In the genomic region with DNA sequence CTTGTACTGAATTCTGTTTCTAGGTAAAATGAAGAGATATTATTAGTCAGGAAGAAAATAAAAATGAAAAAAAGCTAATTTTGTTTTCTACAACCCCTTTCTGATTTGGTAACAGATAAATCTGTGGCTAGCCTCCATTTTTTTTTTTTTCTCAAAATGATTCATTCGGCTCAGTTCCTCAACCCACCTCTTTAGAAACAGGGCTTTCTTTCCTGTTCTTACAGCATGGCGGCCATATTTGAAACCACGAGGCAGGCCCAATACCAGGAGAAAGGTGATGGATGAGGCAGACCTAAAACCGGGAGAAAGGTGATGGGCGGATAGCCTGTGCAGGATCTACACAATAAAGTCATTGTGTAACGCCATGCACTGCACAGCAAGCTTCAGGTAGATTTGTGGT, we compare ENCODE assay signal across 21 mouse cellular contexts.
A peak's percentile ranks its signal among the peaks of the same experiment; 100 is the strongest.
DNase-seq lines count a peak whose midpoint lies in the region; ATAC-seq and TF ChIP-seq lines count a peak whose summit lies in the region.
"Had no signal": no experiment of that assay in that cellular context is flagged by ENCODE, and none has a peak within 500 bp of the region (broad histone marks: within the 10 kb centered on the region; RNA-seq: fewer than 3 reads in every experiment).

No protein-coding gene starts in this region.

- H3K27me3 ChIP-seq in limb, embryonic 12.5 days, result peaks cover 19% of the 10 kb centered on the region
- no peaks in the 10 kb centered on the region for H3K27me3 ChIP-seq in limb, embryonic 10.5 days (ENCODE audit: low read depth, poor library complexity, severe bottlenecking)
- no peaks in the 10 kb centered on the region for H3K27me3 ChIP-seq in MEL (ENCODE audit: control insufficient read depth in 1 of 2, insufficient read depth in 2 of 2, low read length in 2 of 2)
- H3K27me3 ChIP-seq in megakaryocyte, embryonic 14.5 days (replicated peaks), result no peaks in the 10 kb centered on the region
- H3K27me3 ChIP-seq in intestine, embryonic 15.5 days (replicated peaks), result no peaks in the 10 kb centered on the region
- H3K27me3 ChIP-seq: embryonic facial prominence, embryonic 13.5 days; heart, embryonic 15.5 days; liver, embryonic 15.5 days; neural tube, embryonic 15.5 days; stomach, embryonic 15.5 days had no signal

- H3K9ac ChIP-seq in limb, embryonic 12.5 days (replicated peaks), result no peak overlapping the region
- H3K9ac ChIP-seq in MEL (ENCODE audit: control insufficient read depth, low read depth, low read length, poor library complexity, severe bottlenecking), result no peak overlapping the region
- no peak overlapping the region for H3K9ac ChIP-seq in intestine, embryonic 15.5 days
- H3K9ac ChIP-seq: embryonic facial prominence, embryonic 13.5 days; heart, embryonic 15.5 days; liver, embryonic 15.5 days; neural tube, embryonic 15.5 days; stomach, embryonic 15.5 days had no signal

- no peak for ATAC-seq in limb, embryonic 12.5 days (ENCODE audit: insufficient number of reproducible peaks, insufficient read depth, low FRiP score, low TSS enrichment, low read depth)
- no peak for ATAC-seq in intestine, embryonic 15.5 days
- ATAC-seq: hindbrain, embryonic 16.5 days; midbrain, embryonic 16.5 days had no signal

- no peak for TF ChIP-seq CTCF in MEL (IDR thresholded peaks at IDR 0.05 in 2 of 3, conservative IDR thresholded peaks at IDR 0.05 in 1 of 3; ENCODE audit: control insufficient read depth in 1 of 3, insufficient read depth in 1 of 3, low read depth in 2 of 3, low read length in 3 of 3, poor library complexity in 1 of 3, severe bottlenecking in 1 of 3)

- no peak for DNase-seq in limb, embryonic 10.5 days (ENCODE audit: low spot score)
- DNase-seq in MEL (ENCODE audit: low read depth, low spot score), result peak; percentile 2
- DNase-seq in induced T-regulatory cell, adult 2 months (ENCODE audit: low read depth), result peak; percentile 43
- DNase-seq in right cerebral cortex, adult 18-20 months, result no peak
- no peak for DNase-seq in ovary, postnatal 36 days (ENCODE audit: low spot score)
- DNase-seq: cerebellum, adult 9-11 months; kidney, adult 18-20 months; retina, postnatal 1 day; thymus, adult 18-20 months had no signal

- no peak for TF ChIP-seq EP300 in MEL (IDR thresholded peaks at IDR 0.05; ENCODE audit: low read depth in 1 of 2, low read length in 2 of 2)

- TF ChIP-seq POLR2A in MEL (IDR thresholded peaks at IDR 0.05; ENCODE audit: control insufficient read depth in 1 of 2, insufficient read depth in 1 of 2, low read depth in 1 of 2, low read length in 2 of 2, poor library complexity in 1 of 2), result no peak

- peaks cover 2% of the 10 kb centered on the region for H3K4me1 ChIP-seq in limb, embryonic 12.5 days (replicated peaks)
- H3K4me1 ChIP-seq in limb, embryonic 10.5 days, result no peaks in the 10 kb centered on the region
- H3K4me1 ChIP-seq in MEL (ENCODE audit: control insufficient read depth in 1 of 2, insufficient read depth in 2 of 2, low read length in 2 of 2), result no peaks in the 10 kb centered on the region
- H3K4me1 ChIP-seq in megakaryocyte, embryonic 14.5 days, result peaks cover 83% of the 10 kb centered on the region
- H3K4me1 ChIP-seq in intestine, embryonic 15.5 days (replicated peaks), result no peaks in the 10 kb centered on the region
- H3K4me1 ChIP-seq: heart, embryonic 15.5 days; liver, embryonic 15.5 days; neural tube, embryonic 15.5 days; stomach, embryonic 15.5 days had no signal

- no peaks in the 10 kb centered on the region for H3K79me2 ChIP-seq in MEL (ENCODE audit: control insufficient read depth, insufficient read depth, low read length, poor library complexity)

- H3K36me3 ChIP-seq in limb, embryonic 12.5 days, result no peaks in the 10 kb centered on the region
- H3K36me3 ChIP-seq in limb, embryonic 10.5 days, result no peaks in the 10 kb centered on the region
- H3K36me3 ChIP-seq in MEL (ENCODE audit: control insufficient read depth in 1 of 2, insufficient read depth in 2 of 2, low read length in 2 of 2), result no peaks in the 10 kb centered on the region
- no peaks in the 10 kb centered on the region for H3K36me3 ChIP-seq in megakaryocyte, embryonic 14.5 days (replicated peaks; ENCODE audit: low read length)
- no peaks in the 10 kb centered on the region for H3K36me3 ChIP-seq in intestine, embryonic 15.5 days
- H3K36me3 ChIP-seq: embryonic facial prominence, embryonic 13.5 days; heart, embryonic 15.5 days; liver, embryonic 15.5 days; neural tube, embryonic 15.5 days; stomach, embryonic 15.5 days had no signal

- WGBS in limb, embryonic 12.5 days, result 75% methylated on average over 6 of the region's 6 CpGs
- WGBS in limb, embryonic 10.5 days, result 87% methylated on average over 6 of the region's 6 CpGs
- WGBS in intestine, embryonic 15.5 days, result 88% methylated on average over 6 of the region's 6 CpGs

- no peak for TF ChIP-seq RAD21 in MEL (IDR thresholded peaks at IDR 0.05; ENCODE audit: low read depth, low read length)

- H3K9me3 ChIP-seq in limb, embryonic 12.5 days, result no peaks in the 10 kb centered on the region
- H3K9me3 ChIP-seq in limb, embryonic 10.5 days (replicated peaks), result no peaks in the 10 kb centered on the region
- no peaks in the 10 kb centered on the region for H3K9me3 ChIP-seq in MEL (replicated peaks; ENCODE audit: insufficient read depth, low read length)
- H3K9me3 ChIP-seq in megakaryocyte, embryonic 14.5 days, result no peaks in the 10 kb centered on the region
- no peaks in the 10 kb centered on the region for H3K9me3 ChIP-seq in intestine, embryonic 15.5 days
- H3K9me3 ChIP-seq: embryonic facial prominence, embryonic 13.5 days; heart, embryonic 15.5 days; liver, embryonic 15.5 days; neural tube, embryonic 15.5 days; stomach, embryonic 15.5 days had no signal

- H3K4me3 ChIP-seq in limb, embryonic 12.5 days (replicated peaks), result no peak overlapping the region
- no peak overlapping the region for H3K4me3 ChIP-seq in limb, embryonic 10.5 days
- no peak overlapping the region for H3K4me3 ChIP-seq in MEL (ENCODE audit: control insufficient read depth in 1 of 2, insufficient read depth in 1 of 2, low read depth in 2 of 2, low read length in 2 of 2)
- peak overlapping the region; percentile 62 for H3K4me3 ChIP-seq in megakaryocyte, embryonic 14.5 days (replicated peaks)
- no peak overlapping the region for H3K4me3 ChIP-seq in intestine, embryonic 15.5 days (replicated peaks)
- H3K4me3 ChIP-seq: embryonic facial prominence, embryonic 13.5 days; heart, adult 2 months; heart, embryonic 15.5 days; liver, embryonic 15.5 days; neural tube, embryonic 15.5 days; stomach, embryonic 15.5 days had no signal

- no peak overlapping the region for H3K4me2 ChIP-seq in limb, embryonic 12.5 days
- no peak overlapping the region for H3K4me2 ChIP-seq in intestine, embryonic 15.5 days (replicated peaks)
- H3K4me2 ChIP-seq: embryonic facial prominence, embryonic 13.5 days; heart, embryonic 15.5 days; liver, embryonic 15.5 days; neural tube, embryonic 15.5 days; stomach, embryonic 15.5 days had no signal

- H3K27ac ChIP-seq in limb, embryonic 12.5 days, result peak overlapping the region; percentile 67; the same call in 1 of the 2 replicates
- H3K27ac ChIP-seq in limb, embryonic 10.5 days, result no peak overlapping the region
- H3K27ac ChIP-seq in MEL (ENCODE audit: control insufficient read depth, low read depth, low read length), result no peak overlapping the region
- no peak overlapping the region for H3K27ac ChIP-seq in intestine, embryonic 15.5 days
- H3K27ac ChIP-seq: embryonic facial prominence, embryonic 13.5 days; heart, adult 2 months; heart, embryonic 15.5 days; kidney, postnatal 0 days; liver, embryonic 15.5 days; neural tube, embryonic 15.5 days; stomach, embryonic 15.5 days had no signal

TF ChIP-seq in MEL, 35 proteins besides CTCF, POLR2A, EP300 and RAD21:
- TF ChIP-seq CHD2 (IDR thresholded peaks at IDR 0.05; ENCODE audit: low read length) (no peak), TAL1 (IDR thresholded peaks at IDR 0.05; ENCODE audit: low read length) (no peak), GABPA (IDR thresholded peaks at IDR 0.05; ENCODE audit: low read depth, low read length) (no peak), SMC3 (IDR thresholded peaks at IDR 0.05; ENCODE audit: low read depth, low read length) (no peak), ZNF384 (IDR thresholded peaks at IDR 0.05; ENCODE audit: low read depth, low read length) (no peak), MAX (IDR thresholded peaks at IDR 0.05; ENCODE audit: low read length) (no peak), KAT2A (conservative IDR thresholded peaks at IDR 0.05; ENCODE audit: low read depth, low read length) (no peak), CHD1 (IDR thresholded peaks at IDR 0.05; ENCODE audit: low read depth, low read length) (no peak), MAFK (IDR thresholded peaks at IDR 0.05; ENCODE audit: borderline replicate concordance, low read depth, low read length) (no peak), TCF12 (IDR thresholded peaks at IDR 0.05; ENCODE audit: low read depth, low read length) (no peak), MEF2A (IDR thresholded peaks at IDR 0.05; ENCODE audit: extremely low read depth, insufficient replicate concordance, low read depth, low read length, poor library complexity, severe bottlenecking) (no peak), NRF1 (IDR thresholded peaks at IDR 0.05; ENCODE audit: insufficient read depth, low read depth, low read length, poor library complexity, severe bottlenecking) (no peak), JUND (IDR thresholded peaks at IDR 0.05; ENCODE audit: low read depth, low read length) (no peak), MAZ (IDR thresholded peaks at IDR 0.05; ENCODE audit: low read depth, low read length) (no peak), ZMIZ1 (IDR thresholded peaks at IDR 0.05; ENCODE audit: low read depth, low read length) (no peak), ZC3H11A (IDR thresholded peaks at IDR 0.05; ENCODE audit: low read depth, low read length) (no peak), USF1 (IDR thresholded peaks at IDR 0.05; ENCODE audit: low read depth, low read length) (no peak), ETS1 (IDR thresholded peaks at IDR 0.05; ENCODE audit: low read depth, low read length) (no peak), UBTF (IDR thresholded peaks at IDR 0.05; ENCODE audit: borderline replicate concordance, insufficient read depth, low read depth, low read length) (no peak)

Comparison
In these comparisons a context has a peak if more than half of its experiments do, and no peak if none do; other contexts are left out.
1. DNase-seq: peak in MEL (single experiment) and induced T-regulatory cell, adult 2 months (single experiment); none in limb, embryonic 10.5 days (single experiment), right cerebral cortex, adult 18-20 months (single experiment) and ovary, postnatal 36 days (single experiment).